Comparison of ENCODE assay signal across 28 mouse cellular contexts in the genomic region with DNA sequence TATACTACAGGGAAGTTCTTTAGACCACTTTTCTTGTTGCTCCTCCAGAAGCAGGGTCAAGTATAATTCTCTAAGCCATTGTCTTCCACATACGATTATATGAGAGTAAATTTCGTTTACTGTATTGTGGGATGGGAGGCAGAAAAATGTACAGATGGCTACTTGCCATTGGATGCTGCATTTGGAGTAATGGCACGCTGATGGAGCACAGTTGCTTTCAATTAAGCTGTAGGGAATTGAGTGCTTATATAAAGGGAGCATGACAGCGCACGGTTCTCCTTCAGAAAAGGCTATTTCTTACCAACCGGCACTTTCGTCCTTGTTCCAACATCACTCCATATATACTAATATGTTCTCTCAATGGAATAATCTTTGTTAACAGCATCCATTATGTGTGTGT.
DNase-seq lines count a peak whose midpoint lies in the region; ATAC-seq and TF ChIP-seq lines count a peak whose summit lies in the region.
"Had no signal": no experiment of that assay in that cellular context is flagged by ENCODE, and none has a peak within 500 bp of the region (broad histone marks: within the 10 kb centered on the region; RNA-seq: fewer than 3 reads in every experiment).

No protein-coding gene starts in this region.

- 58% methylated on average over 7 of the region's 7 CpGs for WGBS in embryonic facial prominence, embryonic 11.5 days
- WGBS in embryonic facial prominence, embryonic 10.5 days: 73% methylated on average over 7 of the region's 7 CpGs
- WGBS in embryonic facial prominence, embryonic 14.5 days: 57% methylated on average over 7 of the region's 7 CpGs

- no peak overlapping the region for H3K9ac ChIP-seq in embryonic facial prominence, embryonic 11.5 days (replicated peaks; ENCODE audit: low read length)
- no peak overlapping the region for H3K9ac ChIP-seq in embryonic facial prominence, embryonic 14.5 days (ENCODE audit: low read depth, low read length)
- H3K9ac ChIP-seq: embryonic facial prominence, embryonic 12.5 days; forebrain, postnatal 0 days; hindbrain, embryonic 14.5 days had no signal

- intact Hi-C loops in left cerebral cortex, adult 2 months (cut with DNase I): loop anchor here (2.0 to 5.0 kb wide), 2 partner anchors 42 to 97 kb away; a partner anchor contains a TSS

- H3K9me3 ChIP-seq in embryonic facial prominence, embryonic 11.5 days (replicated peaks; ENCODE audit: control insufficient read depth, low read length): no peaks in the 10 kb centered on the region
- no peaks in the 10 kb centered on the region for H3K9me3 ChIP-seq in embryonic facial prominence, embryonic 10.5 days
- no peaks in the 10 kb centered on the region for H3K9me3 ChIP-seq in embryonic facial prominence, embryonic 14.5 days (ENCODE audit: control insufficient read depth, low read length)
- H3K9me3 ChIP-seq: embryonic facial prominence, embryonic 12.5 days; hindbrain, embryonic 10.5 days had no signal

- H3K27me3 ChIP-seq in embryonic facial prominence, embryonic 11.5 days (ENCODE audit: control insufficient read depth, insufficient read depth, low read length): no peaks in the 10 kb centered on the region
- H3K27me3 ChIP-seq in embryonic facial prominence, embryonic 10.5 days (replicated peaks; ENCODE audit: low read depth, poor library complexity, severe bottlenecking): no peaks in the 10 kb centered on the region
- H3K27me3 ChIP-seq in embryonic facial prominence, embryonic 14.5 days (replicated peaks; ENCODE audit: control insufficient read depth, insufficient read depth, low read length): no peaks in the 10 kb centered on the region
- H3K27me3 ChIP-seq: embryonic facial prominence, embryonic 12.5 days; Patski had no signal

- H3K4me3 ChIP-seq in embryonic facial prominence, embryonic 11.5 days (ENCODE audit: low read depth, low read length): no peak overlapping the region
- H3K4me3 ChIP-seq in embryonic facial prominence, embryonic 10.5 days: no peak overlapping the region
- H3K4me3 ChIP-seq in left cerebral cortex, adult 2 months: no peak overlapping the region
- no peak overlapping the region for H3K4me3 ChIP-seq in embryonic facial prominence, embryonic 14.5 days (ENCODE audit: low read depth, low read length)
- H3K4me3 ChIP-seq: embryonic facial prominence, embryonic 12.5 days; heart, adult 2 months; hindbrain, embryonic 10.5 days had no signal

- H3K4me2 ChIP-seq in embryonic facial prominence, embryonic 11.5 days (ENCODE audit: low read depth, low read length): no peak overlapping the region
- no peak overlapping the region for H3K4me2 ChIP-seq in embryonic facial prominence, embryonic 14.5 days (ENCODE audit: low read depth, low read length)
- H3K4me2 ChIP-seq: embryonic facial prominence, embryonic 12.5 days; heart, embryonic 11.5 days; hindbrain, embryonic 14.5 days had no signal

- ATAC-seq in embryonic facial prominence, embryonic 11.5 days (replicated peaks; ENCODE audit: insufficient number of reproducible peaks, low FRiP score, low TSS enrichment, low read depth): no peak
- ATAC-seq in embryonic facial prominence, embryonic 14.5 days (ENCODE audit: low read depth): 0 out of 2 replicates have a peak, but pooled peaks have one; percentile 35
- ATAC-seq: forebrain, embryonic 14.5 days; forebrain, postnatal 0 days; hindbrain, postnatal 0 days; inflammation-experienced regulatory T-cells, adult 6 months; intestine, embryonic 16.5 days had no signal

- no peaks in the 10 kb centered on the region for H3K36me3 ChIP-seq in embryonic facial prominence, embryonic 11.5 days (replicated peaks; ENCODE audit: control insufficient read depth, insufficient read depth, low read depth, low read length)
- no peaks in the 10 kb centered on the region for H3K36me3 ChIP-seq in embryonic facial prominence, embryonic 10.5 days (replicated peaks)
- no peaks in the 10 kb centered on the region for H3K36me3 ChIP-seq in embryonic facial prominence, embryonic 14.5 days (ENCODE audit: control insufficient read depth, insufficient read depth, low read length)
- H3K36me3 ChIP-seq: embryonic facial prominence, embryonic 12.5 days had no signal

- peak; percentile 51 for DNase-seq in embryonic facial prominence, embryonic 11.5 days (ENCODE audit: low spot score)
- no peak for DNase-seq in embryonic facial prominence, embryonic 10.5 days (ENCODE audit: low spot score)
- no peak for DNase-seq in left cerebral cortex, adult 2 months (ENCODE audit: extremely low spot score in 1 of 2, low spot score in 2 of 2)
- no peak for DNase-seq in left cerebral cortex, adult 18-20 months (ENCODE audit: low spot score in 2 of 2)
- peak; percentile 29 for DNase-seq in NIH3T3 (ENCODE audit: low read depth)
- DNase-seq in embryonic facial prominence, embryonic 14.5 days (ENCODE audit: low spot score): peak; percentile 57
- DNase-seq in spleen, adult 12 weeks (ENCODE audit: low spot score): no peak
- DNase-seq in urinary bladder, postnatal 4 days (ENCODE audit: low spot score in 2 of 2): no peak
- DNase-seq: adrenal gland, postnatal 10 days; adrenal gland, postnatal 36 days; cerebellum, adult 2 months; cerebellum, adult 9-11 months; cerebellum, postnatal 25 days; embryo, embryonic 11 days; forebrain, postnatal 0 days; gastrocnemius, postnatal 10 days; gastrocnemius, postnatal 36 days; heart, adult 2 months; heart, postnatal 36 days had no signal

- no peak overlapping the region for H3K27ac ChIP-seq in embryonic facial prominence, embryonic 11.5 days (replicated peaks; ENCODE audit: low read depth, low read length)
- no peak overlapping the region for H3K27ac ChIP-seq in embryonic facial prominence, embryonic 10.5 days (replicated peaks)
- peak overlapping the region; percentile 61 for H3K27ac ChIP-seq in left cerebral cortex, adult 2 months
- peak overlapping the region; percentile 6; the same call in 1 of the 2 replicates for H3K27ac ChIP-seq in embryonic facial prominence, embryonic 14.5 days (replicated peaks; ENCODE audit: low read depth, low read length)
- H3K27ac ChIP-seq: embryonic facial prominence, embryonic 12.5 days; hindbrain, embryonic 10.5 days; hindbrain, embryonic 14.5 days; hindbrain, postnatal 0 days had no signal

- H3K4me1 ChIP-seq in embryonic facial prominence, embryonic 11.5 days (ENCODE audit: control insufficient read depth, insufficient read depth, low read length): no peaks in the 10 kb centered on the region
- H3K4me1 ChIP-seq in embryonic facial prominence, embryonic 10.5 days: peaks cover 22% of the 10 kb centered on the region
- peaks cover 16% of the 10 kb centered on the region for H3K4me1 ChIP-seq in embryonic facial prominence, embryonic 14.5 days (ENCODE audit: control insufficient read depth, insufficient read depth, low read length)

- no peak for TF ChIP-seq CTCF in left cerebral cortex, adult 2 months (IDR thresholded peaks at IDR 0.05)

Comparison
In these comparisons a context has a peak if more than half of its experiments do, and no peak if none do; other contexts are left out.
1. DNase-seq: peak in embryonic facial prominence, embryonic 11.5 days (single experiment), NIH3T3 (single experiment) and embryonic facial prominence, embryonic 14.5 days (single experiment); none in embryonic facial prominence, embryonic 10.5 days (single experiment), left cerebral cortex, adult 2 months (0 of 2), left cerebral cortex, adult 18-20 months (0 of 2), spleen, adult 12 weeks (single experiment) and urinary bladder, postnatal 4 days (0 of 2).
2. H3K27ac ChIP-seq: peak in left cerebral cortex, adult 2 months (single experiment) and embryonic facial prominence, embryonic 14.5 days (single experiment); none in embryonic facial prominence, embryonic 11.5 days (single experiment) and embryonic facial prominence, embryonic 10.5 days (single experiment).